Mouse (Mus musculus) heart, adult 2 months (tissue): ENCODE measurements at regions not wholly inside any gene's neighbourhood (a gene's known extent, or its start where the extent isn't known, plus 50 kb on each side); places are given as distances from the start of the nearest gene placed in this dataset.

Source experiments
- CTCF ChIP-seq: fragments of 200-600 bp; IDR thresholded peaks from 2 replicates; pipeline ENCODE4 v1.8.1; 2022; ENCODE audit warnings: antibody characterized with exemption, mild to moderate bottlenecking, moderate library complexity
- POLR2A ChIP-seq: fragments of 200-500 bp; IDR thresholded peaks from 2 replicates; pipeline ENCODE4 v1.6.1; 2011; ENCODE audit warnings: mild to moderate bottlenecking, low read depth, low read length, control low read depth; ENCODE audit not compliant: insufficient read depth

- TF ChIP-seq POLR2A (no peak), CTCF (no peak)
These were observed 334.4 kb upstream of the Zfp637 start for GRCm38 (mm10) chr6:117506619-117507018.
